Mouse (Mus musculus): ENCODE results near the gene Chd1l.

GRCm38 (mm10) chr3:97648518-97648917, 38.5 kb upstream of the Chd1l start:
- TF ChIP-seq CTCF (IDR thresholded peaks at IDR 0.05; ENCODE audit: low read depth, low read length) (no peak), POLR2A (IDR thresholded peaks at IDR 0.05; ENCODE audit: extremely low read depth, insufficient read depth, low read length) (no peak)

All from liver, adult 2 months (tissue).